Mouse (Mus musculus) bone marrow macrophage, adult 2 months (primary cell): Measurements from ENCODE around the gene Jazf1.

Experiments used
- CTCF ChIP-seq: IDR thresholded peaks from 2 replicates; pipeline ENCODE4 v1.5.1; 2012; ENCODE audit warnings: low read depth, mild to moderate bottlenecking, low read length, moderate library complexity
- POLR2A ChIP-seq: IDR thresholded peaks from 2 replicates; pipeline ENCODE4 v1.6.1; 2012; ENCODE audit warnings: mild to moderate bottlenecking, low read depth, low read length, borderline replicate concordance

GRCm38 (mm10) chr6:52852404-52853107 is 215.9 kb downstream of the Jazf1 start:
- TF ChIP-seq CTCF (no peak), POLR2A (no peak)
